15 mouse cellular contexts compared by ENCODE assay signal in genomic region chr7:110854927-110855546, GRCm38 (mm10). TPM values are rescaled to one million over a fixed set of nuclear protein-coding genes. Genes with fewer than 3 reads are reported as not detected.
DNase-seq lines count a peak whose midpoint lies in the region; ATAC-seq and TF ChIP-seq lines count a peak whose summit lies in the region.
"Had no signal": no experiment of that assay in that cellular context is flagged by ENCODE, and none has a peak within 500 bp of the region (broad histone marks: within the 10 kb centered on the region; RNA-seq: fewer than 3 reads in every experiment).

No protein-coding gene starts in this region.

- no peak overlapping the region for H3K4me3 ChIP-seq in heart, embryonic 11.5 days (ENCODE audit: low read depth, low read length)
- no peak overlapping the region for H3K4me3 ChIP-seq in layer of hippocampus, adult 2 months
- H3K4me3 ChIP-seq in midbrain, postnatal 0 days (ENCODE audit: low read depth, low read length) = no peak overlapping the region
- no peak overlapping the region for H3K4me3 ChIP-seq in midbrain, embryonic 11.5 days (ENCODE audit: low read depth, low read length)
- no peak overlapping the region for H3K4me3 ChIP-seq in small intestine, adult 2 months (ENCODE audit: low read depth, low read length)
- H3K4me3 ChIP-seq: embryonic facial prominence, embryonic 13.5 days; forebrain, embryonic 13.5 days; limb, embryonic 13.5 days had no signal

- WGBS in heart, embryonic 11.5 days (ENCODE audit: insufficient replicate concordance) = 75% methylated on average over 8 of the region's 8 CpGs
- WGBS in midbrain, postnatal 0 days = 77% methylated on average over 8 of the region's 8 CpGs
- WGBS in midbrain, embryonic 11.5 days = 81% methylated on average over 8 of the region's 8 CpGs
- 22% methylated on average over 8 of the region's 8 CpGs for WGBS in small intestine, adult 2 months

- no peaks in the 10 kb centered on the region for H3K9me3 ChIP-seq in heart, embryonic 11.5 days (replicated peaks; ENCODE audit: control insufficient read depth, low read length)
- H3K9me3 ChIP-seq in midbrain, postnatal 0 days (ENCODE audit: low read length) = no peaks in the 10 kb centered on the region
- no peaks in the 10 kb centered on the region for H3K9me3 ChIP-seq in midbrain, embryonic 11.5 days (ENCODE audit: control insufficient read depth, low read length)
- H3K9me3 ChIP-seq: embryonic facial prominence, embryonic 13.5 days; forebrain, embryonic 13.5 days; limb, embryonic 13.5 days had no signal

- peaks cover 13% of the 10 kb centered on the region for H3K4me1 ChIP-seq in heart, embryonic 11.5 days (ENCODE audit: control insufficient read depth, insufficient read depth, low read length)
- H3K4me1 ChIP-seq in midbrain, postnatal 0 days (ENCODE audit: insufficient read depth, low read length) = no peaks in the 10 kb centered on the region
- H3K4me1 ChIP-seq in midbrain, embryonic 11.5 days (ENCODE audit: control insufficient read depth, insufficient read depth, low read length) = no peaks in the 10 kb centered on the region
- H3K4me1 ChIP-seq in small intestine, adult 2 months (ENCODE audit: control insufficient read depth, insufficient read depth, insufficient read length, low read length) = peaks cover 41% of the 10 kb centered on the region; the same call in 1 of the 2 replicates
- H3K4me1 ChIP-seq: embryonic facial prominence, embryonic 13.5 days had no signal

- TF ChIP-seq CTCF in layer of hippocampus, adult 2 months (conservative IDR thresholded peaks at IDR 0.05) = no peak
- no peak for TF ChIP-seq CTCF in midbrain, postnatal 0 days (IDR thresholded peaks at IDR 0.05)
- TF ChIP-seq CTCF in small intestine, adult 2 months (IDR thresholded peaks at IDR 0.05; ENCODE audit: extremely low read depth, insufficient read length, insufficient replicate concordance, low read depth, low read length) = no peak

- no peak for TF ChIP-seq POLR2A in small intestine, adult 2 months (IDR thresholded peaks at IDR 0.05; ENCODE audit: low read depth, low read length)

- ATAC-seq in heart, embryonic 11.5 days (replicated peaks; ENCODE audit: insufficient number of reproducible peaks, low FRiP score, low TSS enrichment) = no peak
- ATAC-seq in midbrain, postnatal 0 days (ENCODE audit: low FRiP score) = no peak
- no peak for ATAC-seq in midbrain, embryonic 11.5 days (ENCODE audit: low FRiP score)
- ATAC-seq: forebrain, embryonic 13.5 days had no signal

- no peak overlapping the region for H3K27ac ChIP-seq in heart, embryonic 11.5 days (ENCODE audit: low read depth, low read length)
- peak overlapping the region; percentile 91 for H3K27ac ChIP-seq in layer of hippocampus, adult 2 months
- H3K27ac ChIP-seq in midbrain, postnatal 0 days (ENCODE audit: low read depth, low read length) = no peak overlapping the region
- H3K27ac ChIP-seq in midbrain, embryonic 11.5 days (ENCODE audit: low read depth, low read length) = no peak overlapping the region
- peak overlapping the region; percentile 25 for H3K27ac ChIP-seq in small intestine, adult 2 months (ENCODE audit: insufficient read depth, low read depth, low read length)
- H3K27ac ChIP-seq: embryonic facial prominence, embryonic 13.5 days; forebrain, embryonic 13.5 days; limb, embryonic 13.5 days; macrophage had no signal

- H3K27me3 ChIP-seq in heart, embryonic 11.5 days (ENCODE audit: control insufficient read depth, insufficient read depth, low read length) = no peaks in the 10 kb centered on the region
- no peaks in the 10 kb centered on the region for H3K27me3 ChIP-seq in midbrain, postnatal 0 days (ENCODE audit: insufficient read depth, low read length)
- H3K27me3 ChIP-seq in midbrain, embryonic 11.5 days (ENCODE audit: control insufficient read depth, insufficient read depth, low read length) = no peaks in the 10 kb centered on the region
- no peaks in the 10 kb centered on the region for H3K27me3 ChIP-seq in small intestine, adult 2 months (ENCODE audit: control insufficient read depth, insufficient read depth, low read length)
- H3K27me3 ChIP-seq: CH12.LX; embryonic facial prominence, embryonic 13.5 days; forebrain, embryonic 13.5 days; limb, embryonic 13.5 days had no signal

- H3K36me3 ChIP-seq in heart, embryonic 11.5 days (ENCODE audit: control insufficient read depth, insufficient read depth, low read length) = no peaks in the 10 kb centered on the region
- no peaks in the 10 kb centered on the region for H3K36me3 ChIP-seq in midbrain, postnatal 0 days (ENCODE audit: insufficient read depth, low read length)
- no peaks in the 10 kb centered on the region for H3K36me3 ChIP-seq in midbrain, embryonic 11.5 days (ENCODE audit: control insufficient read depth, insufficient read depth, low read length)
- H3K36me3 ChIP-seq in small intestine, adult 2 months (ENCODE audit: control insufficient read depth, insufficient read depth, low read length) = no peaks in the 10 kb centered on the region
- H3K36me3 ChIP-seq: embryonic facial prominence, embryonic 13.5 days; limb, embryonic 13.5 days had no signal

- H3K9ac ChIP-seq in heart, embryonic 11.5 days (ENCODE audit: low read depth, low read length) = no peak overlapping the region
- H3K9ac ChIP-seq in midbrain, postnatal 0 days (replicated peaks; ENCODE audit: low read length, poor library complexity, severe bottlenecking) = no peak overlapping the region
- H3K9ac ChIP-seq in midbrain, embryonic 11.5 days (ENCODE audit: low read length) = no peak overlapping the region
- H3K9ac ChIP-seq: embryonic facial prominence, embryonic 13.5 days; forebrain, embryonic 13.5 days; limb, embryonic 13.5 days had no signal

- peak; percentile 87 for DNase-seq in heart, adult 11 months
- peak in 1 of 2 experiments; percentile 19 for DNase-seq in layer of hippocampus, adult 2 months (ENCODE audit: low spot score in 2 of 2)
- DNase-seq in layer of hippocampus, adult 9-10 months (ENCODE audit: low spot score) = no peak
- DNase-seq in midbrain, postnatal 0 days (ENCODE audit: low spot score) = peak; percentile 61
- no peak for DNase-seq in midbrain, embryonic 11.5 days (ENCODE audit: low spot score, missing footprints)
- DNase-seq: cerebellum, postnatal 36 days; kidney, adult 8-10 months; spleen, adult 18-20 months had no signal

- H3K4me2 ChIP-seq in heart, embryonic 11.5 days = no peak overlapping the region
- H3K4me2 ChIP-seq in midbrain, postnatal 0 days (ENCODE audit: low read depth, low read length, poor library complexity, severe bottlenecking) = no peak overlapping the region
- H3K4me2 ChIP-seq in midbrain, embryonic 11.5 days = no peak overlapping the region
- H3K4me2 ChIP-seq: embryonic facial prominence, embryonic 13.5 days; forebrain, embryonic 13.5 days; limb, embryonic 13.5 days had no signal

RNA-seq across cellular contexts. Expression of gene Lyve1, which starts 8.0 kb away (rescaled TPM):
- polyA plus RNA-seq in heart, embryonic 11.5 days (2014; fragmentation: Nextera tagmentation; extraction: Ambion mirVana) = 3.1 and 3.4 TPM in 2 replicates
- total RNA-seq in layer of hippocampus, adult 2 months (2021) = 1 to 10 TPM in 1 of 2 experiments, under 1 TPM in 1; 0.66 to 2.5 TPM
- 9.7 and 12.5 TPM in 2 replicates for total RNA-seq in midbrain, postnatal 0 days (2014; rRNA removed)
- polyA plus RNA-seq in midbrain, postnatal 0 days (2015; fragmentation: Nextera tagmentation; extraction: Ambion mirVana) = 5.4 and 7.2 TPM in 2 replicates
- polyA plus RNA-seq in midbrain, embryonic 11.5 days (2014; fragmentation: Nextera tagmentation; extraction: Ambion mirVana) = 3.6 and 4.5 TPM in 2 replicates
- polyA plus RNA-seq in small intestine, adult 2 months (2012; rRNA removed) = 3.4 and 8.9 TPM in 2 replicates
- total RNA-seq: CH12.LX had no signal

RNA-seq across cellular contexts. Expression of gene Rnf141, which starts 10.8 kb away (rescaled TPM):
- 34.1 and 35.5 TPM in 2 replicates for polyA plus RNA-seq in heart, embryonic 11.5 days (2014; fragmentation: Nextera tagmentation; extraction: Ambion mirVana)
- 10 to 100 TPM; 83.4 to 90.6 TPM for total RNA-seq in layer of hippocampus, adult 2 months (2021)
- total RNA-seq in midbrain, postnatal 0 days (2014; rRNA removed) = 88.5 and 133 TPM in 2 replicates
- polyA plus RNA-seq in midbrain, postnatal 0 days (2015; fragmentation: Nextera tagmentation; extraction: Ambion mirVana) = 28.5 and 29.6 TPM in 2 replicates
- 27.7 and 28.0 TPM in 2 replicates for polyA plus RNA-seq in midbrain, embryonic 11.5 days (2014; fragmentation: Nextera tagmentation; extraction: Ambion mirVana)
- polyA plus RNA-seq in small intestine, adult 2 months (2012; rRNA removed) = 7.6 and 21.2 TPM in 2 replicates

Comparison
In these comparisons a context has a peak if more than half of its experiments do, and no peak if none do; other contexts are left out.
1. DNase-seq: peak in heart, adult 11 months (single experiment) and midbrain, postnatal 0 days (single experiment); none in layer of hippocampus, adult 9-10 months (single experiment) and midbrain, embryonic 11.5 days (single experiment).
2. H3K27ac ChIP-seq: peak in layer of hippocampus, adult 2 months (single experiment) and small intestine, adult 2 months (single experiment); none in heart, embryonic 11.5 days (single experiment), midbrain, postnatal 0 days (single experiment) and midbrain, embryonic 11.5 days (single experiment).